Mouse (Mus musculus) embryonic facial prominence, embryonic 10.5 days (tissue): ENCODE results near the gene Abi3. TPM values are rescaled to one million over a fixed set of nuclear protein-coding genes. Genes with fewer than 3 reads are reported as not detected.

Experiments used
- DNase-seq: peaks from one replicate; pipeline ENCODE4 v3.0.0-alpha.2; 2017; ENCODE audit warnings: low spot score
- H3K27ac ChIP-seq: fragments of 300-500 bp; sonication (generic); replicated peaks from 2 replicates; pipeline ENCODE4 v1.5.1; 2016; ENCODE audit warnings: mild to moderate bottlenecking
- H3K27me3 ChIP-seq: fragments of 300-500 bp; sonication (generic); replicated peaks from 2 replicates; pipeline ENCODE4 v1.6.1; 2016; ENCODE audit warnings: low read depth, mild to moderate bottlenecking; ENCODE audit not compliant: poor library complexity, severe bottlenecking
- H3K36me3 ChIP-seq: fragments of 300-500 bp; sonication (generic); replicated peaks from 2 replicates; pipeline ENCODE4 v1.6.1; 2016; ENCODE audit warnings: mild to moderate bottlenecking, moderate library complexity
- H3K4me1 ChIP-seq: fragments of 300-500 bp; sonication (generic); 2 replicates; pipeline ENCODE4 v1.6.1; 2016
- H3K4me3 ChIP-seq: fragments of 300-500 bp; sonication (generic); 2 replicates; pipeline ENCODE4 v1.5.1; 2016; ENCODE audit warnings: mild to moderate bottlenecking, moderate library complexity
- H3K9me3 ChIP-seq: fragments of 300-500 bp; sonication (generic); 2 replicates; pipeline ENCODE4 v1.6.1; 2016; ENCODE audit warnings: mild to moderate bottlenecking
- WGBS: fragments of 180-500 bp; shearing (Covaris S2); methylation state at CpG from one replicate; pipeline ENCODE4 v1.1.7; 2016; 5-methylcytosine and 5-hydroxymethylcytosine counted together
- polyA plus RNA-seq: library from polyadenylated mRNA; unstranded; fragments of >200 nt; fragmentation: Nextera tagmentation; extraction: Ambion mirVana; gene quantifications from 2 replicates; pipeline ENCODE4 v1.2.1, GENCODE M21; 2016

Gene Abi3
- polyA plus RNA-seq, 1 experiment from 2014 or later = 3.7 TPM

DNA sequence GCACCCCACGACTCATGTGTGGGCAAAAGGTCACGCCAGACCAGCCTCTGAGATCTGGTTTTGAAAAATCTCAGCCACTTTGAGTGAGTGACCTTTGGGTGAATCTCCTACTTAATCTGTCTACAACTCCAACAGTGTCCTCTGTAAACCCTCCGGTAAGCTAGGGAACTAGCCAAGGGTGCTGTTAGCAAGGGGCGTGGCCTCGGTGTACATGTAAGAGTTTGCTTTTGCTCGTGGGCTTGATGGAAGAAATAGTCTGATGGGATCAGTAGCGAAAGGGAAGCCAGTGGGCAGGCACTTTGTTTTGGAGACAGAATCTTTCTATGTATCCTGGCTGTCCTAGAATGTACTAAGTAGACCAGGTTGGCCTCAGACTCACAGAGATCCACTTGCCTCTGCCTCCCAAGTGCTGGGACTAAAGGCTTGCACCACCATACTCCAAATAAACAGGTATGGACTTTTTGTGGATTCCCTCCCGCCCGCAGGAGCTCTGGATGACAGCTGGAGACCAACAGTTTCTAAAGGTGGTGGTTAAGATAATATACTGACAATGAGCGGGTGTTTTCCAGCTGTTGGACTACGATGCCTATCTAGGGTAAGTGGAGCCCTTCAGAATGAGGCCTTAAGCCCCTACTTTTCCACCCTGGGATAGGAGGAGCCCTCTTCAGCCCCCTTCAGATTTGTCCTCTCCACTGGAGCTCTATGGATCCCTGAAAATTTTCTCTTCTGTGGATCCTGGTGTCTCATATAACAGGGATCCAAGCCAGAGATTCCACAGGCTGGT is 13.9 kb downstream of the Abi3 start:
- H3K36me3 ChIP-seq = no peaks in the 10 kb centered on the region
- H3K4me1 ChIP-seq = peaks cover 49% of the 10 kb centered on the region
- WGBS = 78% methylated on average over 11 of the region's 11 CpGs
- no peak overlapping the region for H3K27ac ChIP-seq
- no peaks in the 10 kb centered on the region for H3K9me3 ChIP-seq
- peaks cover 94% of the 10 kb centered on the region for H3K27me3 ChIP-seq
- no peak overlapping the region for H3K4me3 ChIP-seq
- DNase-seq = no peak

DNA sequence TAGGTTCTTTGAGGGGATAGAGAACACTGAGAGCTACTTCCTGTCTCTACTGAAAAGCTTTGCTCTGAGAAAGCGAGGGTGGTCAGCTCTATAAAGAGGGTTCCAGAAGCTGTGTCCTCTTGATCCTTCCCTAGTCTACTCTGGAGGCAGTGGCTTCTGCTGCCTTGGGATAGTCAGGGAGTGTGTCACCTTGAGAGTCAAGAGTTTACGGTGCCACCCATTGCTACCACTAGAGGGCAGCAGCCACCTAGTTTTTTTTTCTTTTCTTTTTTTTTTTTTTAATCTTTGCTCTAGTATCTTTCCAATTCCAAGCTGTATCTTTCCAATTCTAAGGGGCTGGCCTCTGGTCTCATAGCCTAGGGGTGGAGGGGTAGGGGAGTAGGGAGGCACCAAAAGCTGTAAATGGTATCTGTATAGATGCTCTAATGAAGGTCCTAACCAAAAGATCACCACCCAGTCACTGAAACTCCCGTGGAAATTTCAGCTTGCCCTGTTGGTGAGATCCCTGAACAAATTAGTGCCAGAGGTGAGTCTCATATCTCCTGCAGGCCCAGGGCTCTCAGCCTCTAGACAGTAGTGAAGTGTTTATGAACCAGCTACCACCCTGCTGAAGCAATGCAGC is 14.7 kb downstream of the Abi3 start:
- WGBS = 20% methylated on average over 3 of the region's 3 CpGs
- Histone ChIP-seq H3K27me3 (peaks cover 94% of the 10 kb centered on the region), H3K4me1 (peaks cover 42% of the 10 kb centered on the region), H3K27ac (no peak overlapping the region), H3K36me3 (no peaks in the 10 kb centered on the region), H3K4me3 (no peak overlapping the region), H3K9me3 (no peaks in the 10 kb centered on the region)
- DNase-seq = peak; percentile 72

DNA sequence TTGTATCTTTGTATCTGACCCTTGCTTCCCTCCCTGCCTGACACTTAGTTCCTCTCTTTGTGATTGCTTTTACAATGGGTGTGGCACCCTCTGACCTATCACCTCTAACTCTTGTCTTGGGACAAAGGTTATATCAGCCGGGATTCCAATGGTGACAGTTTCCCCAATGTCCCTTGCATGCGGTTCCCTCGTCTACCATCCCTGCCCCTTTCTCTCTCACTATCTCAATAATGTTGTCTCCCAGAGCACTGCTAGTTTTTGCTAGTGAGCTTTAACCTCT is 15.2 kb downstream of the Abi3 start:
- Histone ChIP-seq H3K9me3 (no peaks in the 10 kb centered on the region), H3K27ac (no peak overlapping the region), H3K4me3 (no peak overlapping the region), H3K4me1 (peaks cover 39% of the 10 kb centered on the region), H3K27me3 (peaks cover 94% of the 10 kb centered on the region), H3K36me3 (no peaks in the 10 kb centered on the region)
- no peak for DNase-seq
- WGBS = 30% methylated on average over 3 of the region's 3 CpGs

DNA sequence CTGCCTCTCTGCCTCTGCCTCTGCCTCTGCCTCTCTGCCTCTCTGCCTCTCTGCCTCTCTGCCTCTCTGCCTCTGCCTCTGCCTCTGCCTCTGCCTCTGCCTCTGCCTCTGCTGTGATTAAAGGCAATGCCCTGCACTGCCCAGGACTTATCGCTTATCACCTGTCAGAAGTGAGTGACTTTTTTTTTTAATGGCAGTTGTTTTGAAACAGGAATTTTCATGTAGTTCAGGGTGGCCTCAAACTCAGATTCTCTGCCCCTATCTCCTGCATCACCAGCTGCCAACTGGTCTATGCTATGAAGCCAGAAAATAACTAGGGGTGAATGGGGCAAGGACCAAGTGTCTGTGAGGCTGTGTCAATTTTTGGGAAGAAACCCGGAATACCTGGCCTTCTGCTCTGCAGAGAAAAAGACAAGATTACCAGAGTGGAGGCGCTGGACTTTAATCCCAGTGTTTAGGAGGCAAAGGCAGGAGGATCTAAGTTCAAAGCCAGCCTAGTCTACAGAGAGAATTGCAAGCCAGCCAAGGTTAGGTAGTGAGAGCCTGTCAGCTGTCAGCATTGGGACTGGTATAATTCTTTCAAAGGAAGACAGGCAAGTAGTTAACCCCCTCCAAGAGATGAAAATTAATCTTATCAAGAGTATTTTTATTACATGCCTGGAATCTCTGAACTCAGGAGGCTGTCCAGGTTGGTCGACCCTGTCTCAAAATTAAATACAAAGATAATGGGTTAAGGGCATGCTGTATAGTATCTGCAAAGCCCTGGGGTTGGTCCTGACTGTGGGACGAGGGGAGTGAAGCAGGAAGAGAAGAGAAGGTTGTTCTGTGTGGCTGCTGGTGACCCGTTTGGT is 15.7 kb downstream of the Abi3 start:
- H3K9me3 ChIP-seq = no peaks in the 10 kb centered on the region
- H3K27ac ChIP-seq = no peak overlapping the region
- WGBS = 62% methylated on average over 6 of the region's 6 CpGs
- peaks cover 94% of the 10 kb centered on the region for H3K27me3 ChIP-seq
- peaks cover 34% of the 10 kb centered on the region for H3K4me1 ChIP-seq
- H3K36me3 ChIP-seq = no peaks in the 10 kb centered on the region
- DNase-seq = no peak
- no peak overlapping the region for H3K4me3 ChIP-seq

DNA sequence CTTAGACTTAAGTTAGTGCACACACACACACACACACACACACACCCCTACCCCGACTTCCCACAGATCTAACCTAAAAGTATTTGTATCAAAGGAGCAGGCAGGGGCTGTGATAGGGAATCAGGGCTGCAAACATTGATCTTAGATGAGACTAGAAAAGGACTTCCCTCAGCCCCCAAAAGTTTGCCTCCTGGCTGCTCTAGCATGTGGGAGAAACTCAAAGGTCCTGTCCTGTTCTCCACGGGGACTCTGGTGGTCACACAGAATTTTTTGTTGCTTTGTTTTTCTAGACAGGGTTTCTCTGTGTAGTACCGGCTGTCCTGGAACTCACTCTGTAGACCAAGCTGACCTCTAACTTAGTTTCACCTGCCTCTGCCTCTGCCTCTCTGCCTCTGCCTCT is 16.7 kb downstream of the Abi3 start:
- H3K4me3 ChIP-seq = peak overlapping the region; percentile 72; the same call in 1 of the 2 replicates
- peaks cover 90% of the 10 kb centered on the region for H3K27me3 ChIP-seq
- peaks cover 24% of the 10 kb centered on the region for H3K4me1 ChIP-seq
- no peaks in the 10 kb centered on the region for H3K9me3 ChIP-seq
- DNase-seq = no peak
- no peaks in the 10 kb centered on the region for H3K36me3 ChIP-seq
- H3K27ac ChIP-seq = no peak overlapping the region
- WGBS = 50% methylated on average over 3 of the region's 3 CpGs

DNA sequence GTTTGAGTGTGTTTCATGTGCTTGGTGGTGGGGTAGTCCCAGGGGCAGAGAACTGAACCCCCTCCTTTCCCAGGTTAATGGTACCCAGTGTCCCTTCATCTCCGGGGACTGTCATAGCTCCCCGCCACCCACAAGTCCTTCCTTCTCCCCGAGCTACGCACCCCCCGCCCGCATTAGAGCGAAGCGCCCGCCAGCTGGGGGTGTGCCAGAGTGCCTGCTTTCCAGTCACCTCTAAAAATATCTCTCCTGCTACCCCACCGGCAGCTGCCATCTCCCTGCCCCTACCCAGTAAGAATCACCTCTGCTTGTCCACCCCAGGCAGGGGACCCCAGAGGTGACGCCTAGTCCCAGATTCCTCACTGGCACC is 17.4 kb downstream of the Abi3 start:
- peak overlapping the region; percentile 82; the same call in 1 of the 2 replicates for H3K27ac ChIP-seq

DNA sequence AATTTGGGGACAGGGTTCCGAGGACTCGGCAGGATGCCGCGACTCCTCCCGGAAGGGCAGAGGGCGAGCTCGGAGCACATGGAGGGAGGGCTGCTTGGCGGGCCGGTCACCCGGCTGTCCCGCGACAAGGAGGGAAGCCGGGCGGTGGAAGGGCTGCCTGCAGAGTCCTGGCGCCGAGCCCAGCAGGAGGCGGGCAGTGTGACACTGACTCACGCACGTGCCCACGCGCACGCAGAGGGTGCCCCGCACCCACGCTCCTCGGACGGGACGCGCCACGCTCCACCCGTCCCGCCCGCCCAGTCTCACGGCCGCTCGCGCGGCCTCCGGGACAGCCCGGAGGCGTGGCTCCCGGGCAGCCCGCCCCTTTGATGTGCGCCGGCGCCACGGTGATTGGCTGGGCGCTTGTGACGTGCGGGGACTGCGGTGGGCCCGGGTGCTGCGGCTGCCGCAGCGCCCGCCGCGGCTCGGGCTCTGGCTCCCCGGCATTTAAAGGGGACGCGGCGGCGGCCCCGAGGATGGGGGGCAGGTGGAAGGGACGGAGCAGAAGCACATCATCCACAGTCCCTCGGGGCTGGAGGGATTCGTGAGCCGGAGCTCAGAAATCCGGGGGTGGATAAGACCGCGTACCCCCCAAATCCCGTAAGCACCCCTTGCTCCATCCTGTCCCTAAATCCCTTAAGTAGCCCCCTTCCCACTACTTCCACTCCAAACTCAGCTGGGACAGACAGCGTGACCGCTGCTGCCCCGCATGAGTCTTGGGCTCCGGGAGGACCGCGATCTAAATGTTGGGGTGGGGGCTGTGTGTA is 18.0 kb downstream of the Abi3 start, which contains the start of gene Phospho1:
TSS of gene Phospho1 (plus strand) at position 429 of the 806 bp plus-strand sequence.
- H3K4me1 ChIP-seq = peaks cover 18% of the 10 kb centered on the region
- H3K27me3 ChIP-seq = peaks cover 76% of the 10 kb centered on the region
- peak within 1 kb of the TSS; percentile 72 for H3K4me3 ChIP-seq
- H3K9me3 ChIP-seq = no peaks in the 10 kb centered on the region
- no peaks in the 10 kb centered on the region for H3K36me3 ChIP-seq
- H3K27ac ChIP-seq = peak within 1 kb of the TSS; percentile 82
- peak; percentile 95 for DNase-seq
- under 1% methylated on average over 78 of the region's 78 CpGs for WGBS

More for the DNA sequence above, 17.4 kb downstream of the Abi3 start:
- 2% methylated on average over 11 of the region's 11 CpGs for WGBS
- peaks cover 82% of the 10 kb centered on the region for H3K27me3 ChIP-seq
- peaks cover 18% of the 10 kb centered on the region for H3K4me1 ChIP-seq
- DNase-seq = no peak
- H3K4me3 ChIP-seq = peak overlapping the region; percentile 72
- H3K36me3 ChIP-seq = no peaks in the 10 kb centered on the region
- no peaks in the 10 kb centered on the region for H3K9me3 ChIP-seq

DNA sequence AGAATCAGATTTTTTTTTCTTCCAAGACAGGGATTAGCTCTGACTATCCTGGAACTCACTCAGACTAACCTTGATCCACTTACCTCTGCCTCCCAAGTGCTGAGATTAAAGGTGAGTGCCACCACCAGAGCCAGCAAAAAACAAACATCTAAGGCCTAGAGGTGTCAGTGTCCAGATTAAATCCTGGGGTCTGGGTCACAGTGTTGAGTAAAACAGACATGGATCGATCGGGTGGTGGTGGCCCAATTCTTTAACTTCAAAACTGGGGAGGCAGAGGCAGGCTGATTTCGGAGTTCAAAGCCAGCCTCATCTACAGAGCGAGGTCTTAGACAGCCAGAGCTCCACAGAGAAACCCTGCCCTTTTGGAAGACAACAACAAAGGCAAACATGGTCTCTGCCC is 19.8 kb downstream of the Abi3 start:
- H3K4me1 ChIP-seq = peaks cover 18% of the 10 kb centered on the region
- WGBS = 92% methylated on average over 4 of the region's 4 CpGs
- DNase-seq = no peak
- H3K27me3 ChIP-seq = peaks cover 58% of the 10 kb centered on the region
- H3K4me3 ChIP-seq = no peak overlapping the region
- no peaks in the 10 kb centered on the region for H3K9me3 ChIP-seq
- H3K36me3 ChIP-seq = no peaks in the 10 kb centered on the region
- no peak overlapping the region for H3K27ac ChIP-seq

DNA sequence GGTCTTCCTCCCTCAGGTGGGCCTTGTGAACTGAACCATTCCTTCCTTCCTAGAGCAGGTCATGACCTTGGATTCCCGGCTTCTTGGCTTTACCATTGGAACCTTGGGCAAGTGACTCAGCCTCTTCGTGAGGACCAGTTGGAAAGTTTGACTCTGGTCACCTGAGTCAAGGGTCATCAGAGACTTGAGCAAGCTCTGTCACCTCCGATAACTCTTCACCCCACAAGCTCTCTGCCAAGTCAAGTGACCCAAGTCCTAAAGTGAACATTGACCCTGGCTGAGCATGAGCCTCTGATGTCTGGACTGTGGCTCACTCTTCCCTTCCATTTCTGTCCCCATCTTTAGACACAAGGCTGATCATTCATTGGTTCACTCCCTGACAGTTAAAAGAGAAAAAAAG is 20.8 kb downstream of the Abi3 start:
- peaks cover 48% of the 10 kb centered on the region for H3K27me3 ChIP-seq
- H3K4me3 ChIP-seq = no peak overlapping the region
- no peak for DNase-seq
- H3K4me1 ChIP-seq = peaks cover 18% of the 10 kb centered on the region
- H3K27ac ChIP-seq = no peak overlapping the region
- WGBS = 86% methylated on average over 3 of the region's 3 CpGs
- H3K9me3 ChIP-seq = no peaks in the 10 kb centered on the region
- H3K36me3 ChIP-seq = no peaks in the 10 kb centered on the region

DNA sequence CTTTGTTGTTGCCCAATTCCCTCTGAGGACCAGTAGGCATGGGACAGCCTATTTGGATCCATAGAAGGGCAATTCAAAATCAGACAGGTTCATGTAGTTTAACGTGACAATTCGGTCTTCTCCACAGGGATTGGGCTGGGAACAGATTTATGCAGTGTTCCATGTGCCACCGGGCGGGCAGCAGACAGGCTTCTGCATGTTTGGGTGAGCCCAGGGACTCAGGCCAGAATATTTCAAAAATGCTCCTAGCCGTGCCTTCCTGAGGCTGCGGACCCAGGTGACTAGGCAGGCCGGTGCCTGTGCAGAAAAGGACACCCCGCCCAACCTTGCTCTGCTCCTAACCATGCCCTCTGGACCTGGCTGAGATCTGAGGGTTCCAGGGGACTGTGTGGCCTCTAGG is 23.1 kb downstream of the Abi3 start:
- 82% methylated on average over 8 of the region's 8 CpGs for WGBS
- H3K27ac ChIP-seq = no peak overlapping the region
- no peak for DNase-seq
- peaks cover 28% of the 10 kb centered on the region for H3K27me3 ChIP-seq
- no peaks in the 10 kb centered on the region for H3K9me3 ChIP-seq
- H3K4me3 ChIP-seq = no peak overlapping the region
- H3K4me1 ChIP-seq = peaks cover 8% of the 10 kb centered on the region
- H3K36me3 ChIP-seq = no peaks in the 10 kb centered on the region

DNA sequence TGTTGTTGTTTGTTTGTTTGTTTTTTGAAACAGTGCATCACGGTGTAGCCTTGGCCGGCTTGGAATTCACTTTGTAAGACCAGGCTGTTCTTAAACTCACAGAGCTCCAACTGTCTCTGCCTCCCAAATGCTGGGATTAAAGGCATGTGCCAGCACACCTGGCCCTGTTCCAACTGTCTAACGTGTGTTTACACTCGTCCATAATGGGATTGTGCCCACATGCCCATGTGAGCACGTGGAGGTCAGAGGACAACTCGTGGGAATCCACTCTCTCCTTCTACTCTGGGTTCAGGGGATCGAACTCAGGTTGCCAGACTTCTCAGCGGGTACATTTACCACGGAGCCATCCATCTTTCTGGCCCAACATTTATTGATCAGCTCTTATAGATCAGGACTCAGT is 26.9 kb downstream of the Abi3 start:
- Histone ChIP-seq H3K27me3 (no peaks in the 10 kb centered on the region), H3K4me3 (no peak overlapping the region), H3K36me3 (no peaks in the 10 kb centered on the region), H3K9me3 (no peaks in the 10 kb centered on the region), H3K27ac (no peak overlapping the region), H3K4me1 (peaks cover 3% of the 10 kb centered on the region; the same call in 1 of the 2 replicates)
- no peak for DNase-seq
- 79% methylated on average over 9 of the region's 9 CpGs for WGBS

DNA sequence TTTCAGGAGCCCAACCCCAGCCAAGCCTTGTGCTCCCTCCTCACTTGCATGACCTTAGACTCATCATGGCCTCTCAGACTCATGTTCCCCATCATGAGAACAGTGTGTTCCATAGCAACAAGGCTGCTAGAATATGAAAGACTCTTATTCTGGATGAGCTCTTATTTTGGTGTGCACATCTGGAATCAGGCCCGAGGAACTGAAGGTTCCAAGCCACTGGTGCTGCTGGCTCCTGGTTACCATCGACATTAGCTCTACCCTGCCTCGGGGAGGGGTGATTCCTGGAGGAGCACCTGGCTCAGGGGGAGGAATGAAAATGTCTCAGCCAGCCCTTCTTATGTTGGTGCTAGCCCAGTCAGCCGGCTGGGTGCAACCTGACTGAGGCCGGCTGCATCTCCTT is 27.4 kb downstream of the Abi3 start:
- Histone ChIP-seq H3K27ac (no peak overlapping the region), H3K4me3 (no peak overlapping the region), H3K9me3 (no peaks in the 10 kb centered on the region), H3K27me3 (no peaks in the 10 kb centered on the region), H3K36me3 (no peaks in the 10 kb centered on the region), H3K4me1 (peaks cover 7% of the 10 kb centered on the region)
- no peak for DNase-seq
- 69% methylated on average over 5 of the region's 5 CpGs for WGBS
